Mouse (Mus musculus) brown adipose tissue, adult 24 weeks (tissue): ENCODE measurements around the gene Man1b1. TPM values are rescaled to one million over a fixed set of nuclear protein-coding genes. Genes with fewer than 3 reads are reported as not detected.

ENCODE experiments used
- H3K27ac ChIP-seq: fragments of 200-500 bp; replicated peaks from 2 replicates; pipeline ENCODE4 v1.5.1; 2012; ENCODE audit warnings: low read depth, mild to moderate bottlenecking, low read length
- H3K4me1 ChIP-seq: fragments of 200-500 bp; 2 replicates; pipeline ENCODE4 v1.6.1; 2012; ENCODE audit warnings: low read length, mixed read lengths; ENCODE audit not compliant: control insufficient read depth, insufficient read depth, insufficient read length
- H3K4me3 ChIP-seq: fragments of 200-500 bp; 2 replicates; pipeline ENCODE4 v1.5.1; 2012; ENCODE audit warnings: low read depth, mild to moderate bottlenecking, low read length, moderate library complexity; ENCODE audit not compliant: insufficient read depth
- polyA plus RNA-seq: library from polyadenylated mRNA; stranded (reverse); fragments of >200 nt; gene quantifications from 2 replicates; pipeline ENCODE4 v1.2.4, GENCODE M21; 2012; ENCODE audit not compliant: missing spikeins, insufficient read depth, insufficient read length

Gene Man1b1
- polyA plus RNA-seq, 1 experiment: 16.0 TPM

GRCm38 (mm10) chr2:25297093-25297492 is 35.0 kb upstream of the Man1b1 start:
- no peaks in the 10 kb centered on the region for H3K4me1 ChIP-seq
- no peak overlapping the region for H3K27ac ChIP-seq
- no peak overlapping the region for H3K4me3 ChIP-seq

GRCm38 (mm10) chr2:25298046-25298445 is 34.1 kb upstream of the Man1b1 start:
- H3K27ac ChIP-seq: no peak overlapping the region

DNA sequence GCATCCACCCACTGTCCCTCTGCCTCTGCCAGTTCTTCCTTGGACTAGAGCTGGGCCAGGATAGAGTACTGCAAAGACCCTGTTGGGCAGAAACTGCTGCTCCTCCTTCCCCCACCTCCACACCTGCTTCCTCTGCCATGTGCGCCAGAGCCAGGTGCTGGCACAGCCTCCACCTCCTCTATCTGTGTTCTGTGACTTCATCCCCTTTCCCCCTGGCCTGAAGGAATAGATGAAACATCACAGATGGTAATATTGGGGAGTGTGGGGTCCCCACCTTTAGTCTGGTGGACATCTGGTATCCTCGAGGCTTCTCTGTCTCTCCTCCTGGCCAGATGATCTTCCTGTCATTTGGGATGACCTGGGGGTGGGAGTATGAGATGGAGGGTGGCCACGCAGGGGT is 28.7 kb upstream of the Man1b1 start:
- H3K4me3 ChIP-seq: no peak overlapping the region
- H3K27ac ChIP-seq: no peak overlapping the region
- H3K4me1 ChIP-seq: no peaks in the 10 kb centered on the region

More at GRCm38 (mm10) chr2:25298046-25298445, 34.1 kb upstream of the Man1b1 start:
- no peak overlapping the region for H3K4me3 ChIP-seq
- no peaks in the 10 kb centered on the region for H3K4me1 ChIP-seq

DNA sequence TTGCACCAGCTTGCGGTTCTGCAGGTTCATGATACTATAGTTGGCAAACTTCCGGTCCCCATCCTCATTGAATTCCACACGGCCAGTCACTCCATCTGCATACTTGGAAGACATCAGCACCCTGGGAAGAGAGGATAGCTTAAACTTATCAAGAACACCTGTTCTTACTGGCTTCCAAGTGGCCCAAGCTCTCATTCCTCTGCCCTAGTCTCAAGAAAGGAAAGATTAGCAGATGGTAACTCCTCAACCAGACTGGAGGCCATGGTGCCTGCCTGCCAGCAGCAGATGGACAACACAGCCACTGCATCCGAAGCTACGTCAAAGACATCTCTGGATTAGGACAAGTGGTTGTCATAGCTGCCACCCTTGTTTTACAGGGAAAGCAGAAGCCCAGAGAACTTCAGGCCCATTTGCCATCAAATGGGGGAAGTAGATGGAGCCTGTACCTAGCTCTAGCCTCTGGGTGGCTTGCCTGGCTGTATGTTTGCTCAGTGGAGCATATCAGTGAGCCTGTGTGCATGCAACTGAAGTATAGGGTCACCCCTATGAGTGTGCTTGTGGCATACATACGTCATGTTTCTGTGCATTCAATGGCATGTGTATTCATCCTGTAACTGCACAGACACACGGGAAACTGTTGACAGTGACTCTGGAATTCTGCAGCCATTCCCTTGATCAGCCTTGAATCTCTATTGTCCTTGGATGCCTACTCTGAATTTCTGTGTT is 28.0 kb upstream of the Man1b1 start:
- no peak overlapping the region for H3K27ac ChIP-seq
- no peak overlapping the region for H3K4me3 ChIP-seq
- no peaks in the 10 kb centered on the region for H3K4me1 ChIP-seq

DNA sequence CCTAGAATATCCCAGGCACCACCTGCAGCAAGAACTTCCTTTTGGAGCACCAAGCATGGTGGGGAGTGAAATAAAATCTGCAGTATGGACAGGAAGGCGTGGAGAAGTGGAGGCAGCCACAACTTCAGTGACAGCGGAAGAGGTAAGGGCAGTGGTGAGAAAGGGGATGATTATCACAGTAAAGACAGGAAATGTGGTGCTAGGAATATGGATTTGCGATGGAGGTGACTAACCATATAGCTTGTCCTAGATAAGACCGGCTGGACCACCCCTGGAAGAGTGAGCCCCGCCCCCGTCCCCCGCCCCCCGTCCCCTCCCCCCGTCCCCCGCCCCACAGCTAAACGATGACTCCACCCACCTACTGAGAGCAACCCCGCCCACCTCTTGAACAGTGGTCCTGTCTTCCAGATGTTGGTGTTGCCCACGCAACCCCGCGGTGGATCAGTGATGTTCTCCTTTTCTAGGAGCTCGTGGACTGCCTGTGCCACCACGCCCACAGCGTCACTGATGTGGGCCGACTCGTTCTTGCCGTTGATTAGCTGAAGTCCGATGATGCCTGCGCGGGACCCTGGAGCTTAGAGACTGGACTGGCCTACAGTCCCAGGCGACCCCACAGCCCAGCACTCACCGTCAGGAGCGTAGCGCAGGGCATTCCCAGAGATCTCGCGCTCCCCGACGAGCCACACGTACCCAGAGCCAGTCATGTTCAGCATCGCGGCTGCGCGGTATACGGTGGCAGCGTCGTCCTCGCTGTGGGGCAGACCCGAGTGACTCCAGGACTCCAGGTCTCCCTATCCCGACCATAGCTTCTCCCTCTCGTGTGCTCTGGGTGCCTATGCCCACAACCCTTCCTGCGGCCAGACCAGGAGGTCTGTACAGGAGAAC is 27.2 kb upstream of the Man1b1 start:
- Histone ChIP-seq H3K4me3 (peak overlapping the region; percentile 41), H3K4me1 (no peaks in the 10 kb centered on the region), H3K27ac (no peak overlapping the region)

GRCm38 (mm10) chr2:25305587-25306359 is 26.4 kb upstream of the Man1b1 start:
- Histone ChIP-seq H3K4me3 (no peak overlapping the region), H3K4me1 (no peaks in the 10 kb centered on the region), H3K27ac (no peak overlapping the region)

DNA sequence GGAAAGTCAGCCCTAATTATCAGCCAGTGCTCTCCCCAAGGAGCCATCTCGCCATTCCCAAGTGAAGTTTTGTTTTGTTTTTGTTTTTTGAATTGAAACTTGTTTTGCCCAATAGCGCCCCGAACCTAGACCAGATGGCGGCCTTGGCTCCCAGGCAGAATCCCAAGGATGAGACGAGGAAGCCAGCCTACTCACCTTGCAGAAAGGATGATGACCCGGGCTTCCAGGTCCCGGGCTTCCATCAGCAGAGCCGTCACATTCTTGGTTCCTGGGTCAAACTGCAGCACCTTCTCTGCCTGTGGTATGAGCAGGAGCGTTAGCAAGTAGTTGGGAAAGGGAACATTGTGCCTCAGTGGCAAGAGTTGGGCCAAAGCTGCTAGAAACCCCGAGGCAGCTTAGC is 22.0 kb upstream of the Man1b1 start:
- Histone ChIP-seq H3K27ac (no peak overlapping the region), H3K4me3 (no peak overlapping the region), H3K4me1 (no peaks in the 10 kb centered on the region)

GRCm38 (mm10) chr2:25310969-25311368 is 21.2 kb upstream of the Man1b1 start:
- no peak overlapping the region for H3K27ac ChIP-seq
- no peaks in the 10 kb centered on the region for H3K4me1 ChIP-seq
- H3K4me3 ChIP-seq: no peak overlapping the region

DNA sequence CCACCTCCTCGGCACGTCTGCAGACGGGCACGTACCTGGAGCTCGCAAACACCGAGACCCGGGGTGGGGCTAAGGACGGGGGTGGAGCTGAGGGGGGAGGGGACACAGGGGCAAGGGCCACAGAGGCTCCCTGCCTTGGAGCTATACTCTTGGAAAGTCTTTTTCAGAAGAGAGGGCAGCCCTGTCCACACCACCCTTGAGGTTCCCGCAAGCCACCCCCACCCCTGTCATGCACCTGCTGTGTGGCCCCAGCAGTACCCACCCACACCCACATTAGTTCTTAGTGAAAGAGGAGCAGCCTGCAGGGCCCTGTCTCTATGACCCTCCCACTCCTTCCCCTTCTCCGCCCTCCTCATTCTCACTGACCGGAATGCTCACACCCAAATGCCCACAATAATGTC is 20.6 kb upstream of the Man1b1 start:
- Histone ChIP-seq H3K27ac (no peak overlapping the region), H3K4me1 (no peaks in the 10 kb centered on the region), H3K4me3 (no peak overlapping the region)

DNA sequence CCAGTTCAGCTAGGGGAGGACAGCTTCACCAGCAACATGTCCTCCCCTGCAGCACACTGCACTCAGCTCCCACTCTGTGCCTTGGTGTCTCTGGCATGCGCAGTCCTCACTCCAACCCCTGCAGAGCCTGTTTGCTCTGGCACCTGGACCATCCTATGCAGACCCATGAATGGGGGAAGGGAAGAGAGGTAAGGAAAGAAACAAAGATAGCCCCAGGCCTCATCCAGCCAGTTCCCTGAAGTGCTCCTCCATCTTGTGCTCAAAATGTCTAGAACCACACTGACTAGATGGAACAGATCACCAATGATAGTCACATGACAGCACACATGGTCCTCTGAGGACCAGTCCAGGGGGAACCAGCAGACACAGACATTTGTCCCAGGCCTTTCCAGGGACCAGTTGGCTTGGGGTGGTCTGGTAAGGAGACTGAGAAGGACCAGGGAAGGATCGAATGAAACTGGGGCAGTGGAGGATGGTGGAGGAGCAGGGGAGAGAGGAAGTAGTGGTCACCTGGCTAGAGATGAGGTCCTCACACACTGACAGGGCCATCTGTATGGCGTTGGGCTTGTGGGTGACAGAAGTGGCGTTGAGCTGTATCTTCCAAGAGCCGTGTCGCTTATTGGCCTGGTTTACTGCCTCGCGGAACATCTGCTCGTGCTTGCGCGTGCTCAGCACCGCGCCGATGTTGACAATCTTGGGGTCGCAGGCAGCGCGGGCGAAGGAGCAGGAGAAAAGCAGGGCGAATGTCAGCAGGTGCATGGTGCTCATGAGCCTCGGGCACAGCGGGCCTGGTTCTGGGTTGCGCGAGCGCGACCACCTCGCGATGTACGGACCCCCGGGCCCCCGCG is 13.8 kb upstream of the Man1b1 start:
- H3K4me3 ChIP-seq: no peak overlapping the region
- no peaks in the 10 kb centered on the region for H3K4me1 ChIP-seq
- H3K27ac ChIP-seq: no peak overlapping the region

- Histone ChIP-seq H3K27ac (no peak within 1 kb of the TSS), H3K4me1 (no peaks in the 10 kb centered on the region), H3K4me3 (no peak within 1 kb of the TSS)
These were observed 13.0 kb upstream of the Man1b1 start, which contains the start of gene Grin1 for GRCm38 (mm10) chr2:25318971-25319773. TSS of gene Grin1 (minus strand) at chr2:25319187.

- H3K4me1 ChIP-seq: no peaks in the 10 kb centered on the region
- H3K27ac ChIP-seq: no peak overlapping the region
- no peak overlapping the region for H3K4me3 ChIP-seq
These were observed 12.1 kb upstream of the Man1b1 start for GRCm38 (mm10) chr2:25320084-25320483.

- H3K27ac ChIP-seq: no peak overlapping the region
- H3K4me3 ChIP-seq: no peak overlapping the region
- H3K4me1 ChIP-seq: no peaks in the 10 kb centered on the region
These were observed 6.1 kb upstream of the Man1b1 start for GRCm38 (mm10) chr2:25326036-25326435.

DNA sequence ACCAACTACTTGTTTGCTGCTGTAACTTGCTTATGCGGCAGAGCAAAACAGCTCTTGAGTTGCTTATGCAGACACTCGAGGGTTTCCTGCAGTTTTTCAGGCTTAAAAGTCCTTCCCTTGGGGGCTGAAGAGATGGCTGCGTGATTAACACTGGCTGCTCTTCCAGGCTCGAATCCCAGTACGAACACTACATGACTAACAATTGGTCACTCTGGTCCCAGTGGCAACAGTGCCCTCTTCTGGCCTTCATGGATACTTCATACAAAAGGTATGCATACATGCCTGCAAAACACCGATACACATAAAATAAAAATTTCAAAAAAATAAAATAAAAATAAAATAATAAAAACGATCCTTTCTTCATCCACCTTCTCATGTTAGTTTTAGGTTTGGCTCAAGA is 3.7 kb upstream of the Man1b1 start:
- peaks cover 3% of the 10 kb centered on the region; the same call in 1 of the 2 replicates for H3K4me1 ChIP-seq
- H3K4me3 ChIP-seq: no peak overlapping the region
- H3K27ac ChIP-seq: no peak overlapping the region
